Mouse (Mus musculus): ENCODE results near the gene Plek. TPM values are rescaled to one million over a fixed set of nuclear protein-coding genes. Genes with fewer than 3 reads are reported as not detected.
"Not testable (repeated sequence)": the region's sequence is repeated elsewhere in the genome, so short reads cannot be mapped to it uniquely, and the experiment has no call there.

Gene Plek
- polyA plus RNA-seq, 1 experiment, result 36.0 TPM

- TF ChIP-seq FLI1 (IDR thresholded peaks at IDR 0.05; ENCODE audit: low read length) (no peak), GATA1 (IDR thresholded peaks at IDR 0.05; ENCODE audit: borderline replicate concordance, low read length) (no peak)
- peaks cover 16% of the 10 kb centered on the region for H3K27me3 ChIP-seq (replicated peaks)
- H3K4me1 ChIP-seq, result peaks cover 25% of the 10 kb centered on the region
- peaks cover 6% of the 10 kb centered on the region for H3K9me3 ChIP-seq
- H3K36me3 ChIP-seq (replicated peaks; ENCODE audit: low read length), result no peaks in the 10 kb centered on the region
- H3K4me3 ChIP-seq (replicated peaks), result no peak overlapping the region
These were observed 28.2 kb downstream of the Plek start for GRCm38 (mm10) chr11:17023984-17024383.

DNA sequence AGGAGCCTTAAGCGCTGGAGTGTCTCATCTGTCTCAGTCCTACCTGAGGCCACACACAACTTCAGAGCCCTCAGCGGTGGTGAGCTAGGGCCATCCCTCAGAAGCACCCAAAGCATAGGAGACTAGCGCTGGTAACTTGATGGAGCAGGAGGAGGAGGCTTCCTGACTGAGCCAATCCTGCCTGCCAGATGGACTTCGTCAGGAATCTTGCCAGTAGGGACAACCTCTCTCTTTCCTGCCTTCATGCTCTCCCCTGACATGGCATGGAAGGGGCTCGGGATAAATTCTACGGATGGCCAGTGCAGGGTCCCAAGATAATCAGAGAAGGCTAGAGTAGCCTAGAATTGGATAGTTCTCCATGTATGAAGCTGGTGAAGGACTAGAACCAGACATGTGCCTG, 29.0 kb downstream of the Plek start:
- Histone ChIP-seq H3K4me1 (peaks cover 25% of the 10 kb centered on the region), H3K4me3 (replicated peaks) (no peak overlapping the region)
- TF ChIP-seq GATA1 (IDR thresholded peaks at IDR 0.05; ENCODE audit: borderline replicate concordance, low read length), result no peak
- no peak for TF ChIP-seq FLI1 (IDR thresholded peaks at IDR 0.05; ENCODE audit: low read length)

DNA sequence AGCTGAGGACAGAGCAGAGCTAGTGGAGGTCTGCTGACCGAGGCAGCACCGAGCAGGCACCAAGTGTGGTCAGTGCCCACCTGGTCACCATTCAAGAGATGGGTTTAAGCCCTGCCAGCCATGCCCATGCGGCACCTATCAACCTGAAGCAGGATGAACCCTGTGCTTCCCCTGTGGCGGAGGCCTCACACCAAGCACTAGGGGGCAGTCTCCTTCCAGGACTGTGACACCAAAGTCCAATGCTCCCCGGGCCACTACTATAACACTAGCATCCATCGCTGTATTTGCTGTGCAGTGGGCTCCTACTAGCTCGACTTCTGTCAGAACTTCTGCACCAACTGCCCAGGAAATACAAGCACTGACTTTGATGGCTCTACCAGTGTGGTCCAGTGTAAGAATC, 32.9 kb downstream of the Plek start:
- H3K27me3 ChIP-seq (replicated peaks), result peaks cover 12% of the 10 kb centered on the region
- H3K9me3 ChIP-seq, result peaks cover 17% of the 10 kb centered on the region
- peak overlapping the region; percentile 6 for H3K4me3 ChIP-seq (replicated peaks)
- H3K4me1 ChIP-seq, result peaks cover 25% of the 10 kb centered on the region
- TF ChIP-seq FLI1 (IDR thresholded peaks at IDR 0.05; ENCODE audit: low read length), result no peak
- no peak for TF ChIP-seq GATA1 (IDR thresholded peaks at IDR 0.05; ENCODE audit: borderline replicate concordance, low read length)
- no peaks in the 10 kb centered on the region for H3K36me3 ChIP-seq (replicated peaks; ENCODE audit: low read length)

More for the DNA sequence above, 29.0 kb downstream of the Plek start:
- Histone ChIP-seq H3K27me3 (replicated peaks) (peaks cover 15% of the 10 kb centered on the region), H3K9me3 (peaks cover 13% of the 10 kb centered on the region), H3K36me3 (replicated peaks; ENCODE audit: low read length) (no peaks in the 10 kb centered on the region)

DNA sequence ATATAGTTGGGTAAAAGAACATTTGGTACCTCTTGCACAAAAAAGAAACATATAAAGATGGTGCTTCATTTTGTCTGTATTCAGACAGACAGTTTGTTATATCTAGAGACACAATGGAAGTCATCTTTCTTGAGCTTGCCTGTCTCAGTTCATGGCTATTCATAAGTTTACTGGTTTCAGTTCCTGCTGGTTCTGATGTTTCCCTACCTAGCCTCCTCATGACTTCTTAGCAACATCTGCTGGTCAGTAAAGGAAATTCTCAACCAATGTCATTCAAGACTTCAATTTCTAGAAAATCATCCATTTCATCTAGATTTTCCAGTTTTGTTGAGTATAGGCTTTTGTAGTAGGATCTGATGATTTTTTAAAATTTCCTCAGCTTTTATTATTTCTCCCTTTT, 39.2 kb downstream of the Plek start:
- TF ChIP-seq GATA1 (IDR thresholded peaks at IDR 0.05; ENCODE audit: borderline replicate concordance, low read length) (no peak), FLI1 (IDR thresholded peaks at IDR 0.05; ENCODE audit: low read length) (no peak)
- Histone ChIP-seq H3K4me3 (replicated peaks) (no peak overlapping the region), H3K4me1 (peaks cover 45% of the 10 kb centered on the region), H3K27me3 (replicated peaks) (no peaks in the 10 kb centered on the region), H3K36me3 (replicated peaks; ENCODE audit: low read length) (peaks cover under 1% of the 10 kb centered on the region), H3K9me3 (0 out of 2 replicates have a peak, but pooled peaks cover 3% of the 10 kb centered on the region)

DNA sequence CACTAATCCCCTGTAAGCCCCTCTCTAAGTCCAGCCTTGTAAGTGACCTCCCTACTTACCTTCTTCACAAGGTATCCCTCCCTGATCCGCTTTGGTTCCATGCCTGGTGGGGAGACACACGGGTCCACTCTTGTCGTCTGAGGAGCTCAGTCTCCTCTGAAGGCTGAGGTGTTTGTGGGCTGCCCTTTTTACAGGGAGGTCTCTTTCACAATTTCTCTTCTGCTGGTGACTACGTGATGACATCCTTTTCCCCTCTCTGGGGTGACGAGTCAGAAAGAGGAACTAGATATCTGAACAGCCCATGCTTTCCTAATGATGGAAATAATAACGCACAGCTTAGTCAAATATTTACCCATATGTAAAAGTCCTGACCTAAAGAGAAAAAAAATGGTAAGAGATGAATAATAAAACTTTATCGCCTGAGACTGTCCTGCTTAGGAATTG, 43.7 kb downstream of the Plek start:
- TF ChIP-seq FLI1 (IDR thresholded peaks at IDR 0.05; ENCODE audit: low read length), result no peak
- TF ChIP-seq GATA1 (IDR thresholded peaks at IDR 0.05; ENCODE audit: borderline replicate concordance, low read length), result no peak
- H3K27me3 ChIP-seq (replicated peaks), result no peaks in the 10 kb centered on the region
- H3K4me1 ChIP-seq, result peaks cover 61% of the 10 kb centered on the region
- H3K36me3 ChIP-seq (replicated peaks; ENCODE audit: low read length), result peaks cover 32% of the 10 kb centered on the region
- peak overlapping the region; percentile 93 for H3K4me3 ChIP-seq (replicated peaks)
- no peaks in the 10 kb centered on the region for H3K9me3 ChIP-seq

DNA sequence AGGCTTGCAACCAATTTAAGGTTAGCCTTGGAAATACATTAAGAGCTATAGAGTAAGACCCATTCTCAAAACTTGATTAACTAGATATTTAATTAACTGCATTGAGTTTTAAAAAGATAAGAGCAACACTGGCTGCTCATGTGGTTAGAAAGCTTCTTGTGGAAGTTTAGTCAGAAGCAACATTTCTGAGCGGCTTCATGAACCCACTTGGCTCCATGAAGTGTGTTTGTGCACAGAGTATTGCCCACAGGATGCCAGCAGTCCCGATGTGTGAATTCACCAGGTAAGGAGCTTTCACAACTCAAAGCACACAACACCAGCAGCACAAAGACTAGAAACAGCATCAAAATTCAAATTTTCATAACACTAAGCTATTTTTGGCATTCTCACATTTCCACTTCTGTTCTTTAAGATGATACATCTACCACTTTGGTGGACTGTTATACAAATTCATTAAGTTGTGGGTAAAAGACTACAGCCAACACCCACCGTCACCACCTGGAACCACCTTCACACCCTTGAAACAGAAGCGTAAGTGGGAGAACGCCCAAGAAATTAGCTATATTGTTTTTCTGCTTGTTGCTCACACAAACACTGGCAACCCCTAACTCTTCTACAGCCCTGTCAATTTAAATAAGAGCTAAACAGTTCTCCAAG, 44.5 kb downstream of the Plek start:
- peak overlapping the region; percentile 93 for H3K4me3 ChIP-seq (replicated peaks)
- TF ChIP-seq FLI1 (IDR thresholded peaks at IDR 0.05; ENCODE audit: low read length), result no peak
- TF ChIP-seq GATA1 (IDR thresholded peaks at IDR 0.05; ENCODE audit: borderline replicate concordance, low read length), result no peak
- H3K36me3 ChIP-seq (replicated peaks; ENCODE audit: low read length), result peaks cover 41% of the 10 kb centered on the region
- no peaks in the 10 kb centered on the region for H3K27me3 ChIP-seq (replicated peaks)
- no peaks in the 10 kb centered on the region for H3K9me3 ChIP-seq
- H3K4me1 ChIP-seq, result peaks cover 66% of the 10 kb centered on the region

GRCm38 (mm10) chr11:17006526-17006925, 45.7 kb downstream of the Plek start:
- H3K36me3 ChIP-seq (replicated peaks; ENCODE audit: low read length), result peaks cover 50% of the 10 kb centered on the region
- H3K27me3 ChIP-seq (replicated peaks); H3K9me3 ChIP-seq: not testable (repeated sequence)
- H3K4me1 ChIP-seq, result peaks cover 66% of the 10 kb centered on the region
- peak overlapping the region; percentile 92 for H3K4me3 ChIP-seq (replicated peaks)

DNA sequence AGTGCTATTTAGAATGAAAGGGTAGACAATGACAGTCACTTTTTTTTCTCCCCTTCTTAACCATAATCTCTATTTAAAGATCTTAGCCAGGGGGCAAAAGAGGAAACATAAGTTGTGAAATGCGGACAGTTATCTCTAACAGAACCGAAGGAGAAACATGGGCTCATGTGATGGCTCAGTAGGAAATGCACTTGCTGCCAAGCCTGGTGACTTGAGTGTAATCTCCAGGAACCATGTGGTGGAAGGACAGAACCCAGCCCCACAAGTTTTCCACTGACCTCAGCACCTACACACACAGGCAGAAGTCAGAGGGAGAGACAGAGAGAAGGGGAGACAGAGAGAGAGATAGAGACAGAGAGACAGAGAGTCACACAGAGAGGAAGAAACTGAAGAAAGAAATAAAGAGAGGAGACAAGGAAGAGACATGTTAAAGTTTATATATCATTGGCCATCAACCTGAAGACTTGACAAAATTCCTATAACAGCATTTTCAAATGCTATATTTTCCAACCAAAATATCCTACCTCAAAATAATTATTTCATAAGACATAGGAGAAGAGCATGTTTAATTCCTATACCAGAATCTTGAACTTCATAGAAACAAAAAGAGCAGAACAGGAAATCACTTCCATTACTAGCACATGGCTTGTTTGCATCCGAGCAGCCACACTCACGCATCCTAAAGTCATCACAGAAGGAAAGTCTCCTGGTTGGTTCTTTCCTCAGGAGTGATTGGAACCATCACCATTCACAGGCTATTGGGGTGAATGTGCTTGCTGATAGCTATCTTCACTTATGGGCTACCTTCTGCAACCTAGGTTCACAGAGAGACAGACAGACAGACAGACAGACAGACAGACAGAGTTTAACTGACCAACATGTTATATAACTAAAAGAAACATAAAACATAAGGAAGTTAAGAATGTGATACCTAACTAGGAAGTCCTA, 47.0 kb downstream of the Plek start:
- TF ChIP-seq GATA1 (IDR thresholded peaks at IDR 0.05; ENCODE audit: borderline replicate concordance, low read length), result peak; percentile 95; the same call in 2 of the 3 replicates
- TF ChIP-seq FLI1 (IDR thresholded peaks at IDR 0.05; ENCODE audit: low read length), result peak; percentile 48; the same call in 1 of the 2 replicates
- Histone ChIP-seq H3K27me3 (replicated peaks) (no peaks in the 10 kb centered on the region), H3K9me3 (no peaks in the 10 kb centered on the region), H3K4me3 (replicated peaks) (peak overlapping the region; percentile 91), H3K4me1 (peaks cover 68% of the 10 kb centered on the region), H3K36me3 (replicated peaks; ENCODE audit: low read length) (peaks cover 63% of the 10 kb centered on the region)

GRCm38 (mm10) chr11:17003757-17004156, 48.4 kb downstream of the Plek start:
- Histone ChIP-seq H3K36me3 (replicated peaks; ENCODE audit: low read length) (peaks cover 74% of the 10 kb centered on the region), H3K4me1 (peaks cover 62% of the 10 kb centered on the region), H3K27me3 (replicated peaks) (no peaks in the 10 kb centered on the region), H3K4me3 (replicated peaks) (peak overlapping the region; percentile 91), H3K9me3 (no peaks in the 10 kb centered on the region)
- TF ChIP-seq FLI1 (IDR thresholded peaks at IDR 0.05; ENCODE audit: low read length) (no peak), GATA1 (IDR thresholded peaks at IDR 0.05; ENCODE audit: borderline replicate concordance, low read length) (no peak)

Data from megakaryocyte, embryonic 14.5 days (primary cell).